Mouse (Mus musculus): Measurements from ENCODE around the gene Nav1. TPM values are rescaled to one million over a fixed set of nuclear protein-coding genes. Genes with fewer than 3 reads are reported as not detected.
A peak's percentile ranks its signal among the peaks of the same experiment; 100 is the strongest.

The Nav1 gene
- total and polyA plus RNA-seq, 2 experiments from 2014 or later, result 35.5 to 85.8 TPM

DNA sequence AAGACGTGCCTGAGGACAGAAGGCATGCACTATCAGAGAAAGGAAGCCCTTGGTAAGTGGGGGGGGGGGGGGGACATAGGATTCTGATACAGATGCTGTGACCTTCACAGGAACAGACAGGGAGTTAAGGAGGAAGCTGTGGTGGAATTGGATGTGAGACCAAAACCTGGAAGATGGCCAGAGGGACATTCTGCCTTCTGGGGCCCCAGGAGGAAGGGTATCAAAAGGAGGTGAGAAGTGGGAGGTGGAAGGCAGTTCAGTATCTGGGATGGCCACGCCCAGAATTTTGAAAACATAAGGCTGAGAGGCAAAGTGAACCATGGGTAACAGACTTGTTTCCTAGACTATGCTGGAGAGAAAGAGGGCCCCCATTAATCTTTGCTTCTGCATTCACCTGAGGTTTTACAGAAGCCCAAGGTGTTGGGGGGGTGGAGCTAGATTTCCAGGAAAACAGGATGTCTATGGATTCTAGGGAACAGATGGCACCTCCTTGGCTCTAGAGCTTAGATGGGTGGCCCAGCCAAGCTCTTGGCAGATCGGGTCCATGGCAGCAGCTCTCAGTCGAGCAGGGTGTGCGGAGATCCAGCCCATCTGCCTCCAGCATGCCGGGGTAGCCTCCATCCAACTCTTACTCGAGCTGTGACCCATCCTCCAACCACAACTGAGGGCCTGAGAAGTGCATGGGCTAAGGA, 2.6 kb downstream of the Nav1 start:
- Histone ChIP-seq H3K36me3 (ENCODE audit: insufficient read depth) (no peaks in the 10 kb centered on the region), H3K27ac (ENCODE audit: low read depth, low read length) (no peak overlapping the region), H3K4me3 (ENCODE audit: low read depth, low read length) (no peak overlapping the region), H3K4me2 (ENCODE audit: low read depth) (no peak overlapping the region), H3K4me1 (ENCODE audit: insufficient read depth) (peaks cover 41% of the 10 kb centered on the region), H3K9me3 (ENCODE audit: low read length) (no peaks in the 10 kb centered on the region), H3K9ac (no peak overlapping the region), H3K27me3 (ENCODE audit: insufficient read depth, low read length) (no peaks in the 10 kb centered on the region)
- WGBS, result 68% methylated on average over 7 of the region's 7 CpGs
- ATAC-seq, result peak; percentile 79
- no peak for TF ChIP-seq CTCF (IDR thresholded peaks at IDR 0.05; ENCODE audit: low read depth)
- DNase-seq, result peak; percentile 80

DNA sequence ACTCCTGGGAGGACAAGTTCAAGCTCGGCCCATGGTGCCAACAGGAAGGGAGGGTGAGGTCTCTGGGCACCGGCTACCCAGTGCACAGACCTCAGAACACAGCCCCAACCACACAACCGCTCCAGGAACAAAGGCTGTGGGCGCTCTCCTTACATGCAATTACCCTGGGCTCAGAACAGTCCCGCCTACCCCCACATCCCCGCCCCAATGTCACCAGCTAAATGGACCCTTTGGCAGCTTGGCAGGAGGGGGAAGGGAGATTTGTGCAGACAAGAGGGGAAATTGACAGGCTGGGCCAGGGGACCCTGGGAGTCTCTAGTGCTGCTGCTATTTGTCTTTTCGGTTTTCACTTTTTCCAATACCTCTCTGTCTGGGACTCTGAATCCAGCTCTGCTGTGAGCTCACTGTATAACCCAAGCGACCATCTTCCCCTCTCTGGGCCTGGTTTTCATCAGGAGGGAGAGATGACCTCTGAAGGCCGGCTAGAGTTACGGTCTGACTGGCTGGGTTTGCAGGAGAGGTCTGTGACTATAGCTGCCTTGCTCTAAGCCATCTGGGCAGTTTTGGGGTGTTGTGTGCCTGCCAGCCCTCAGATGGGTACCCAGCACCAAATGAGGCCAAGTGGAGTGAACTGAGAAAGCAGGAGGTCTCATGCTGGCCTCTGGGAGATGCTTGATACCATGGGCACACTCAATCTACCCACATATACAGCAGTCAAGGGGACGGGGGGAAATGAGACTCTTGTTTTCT, 3.8 kb downstream of the Nav1 start:
- H3K9ac ChIP-seq, result no peak overlapping the region
- peak overlapping the region; percentile 14; the same call in 1 of the 2 replicates for H3K4me2 ChIP-seq (ENCODE audit: low read depth)
- 23% methylated on average over 11 of the region's 11 CpGs for WGBS
- no peaks in the 10 kb centered on the region for H3K36me3 ChIP-seq (ENCODE audit: insufficient read depth)
- no peak for TF ChIP-seq CTCF (IDR thresholded peaks at IDR 0.05; ENCODE audit: low read depth)
- ATAC-seq, result peak; percentile 83
- no peaks in the 10 kb centered on the region for H3K9me3 ChIP-seq (ENCODE audit: low read length)
- H3K27me3 ChIP-seq (ENCODE audit: insufficient read depth, low read length), result no peaks in the 10 kb centered on the region
- peak; percentile 68 for DNase-seq
- peaks cover 47% of the 10 kb centered on the region for H3K4me1 ChIP-seq (ENCODE audit: insufficient read depth)
- H3K4me3 ChIP-seq (ENCODE audit: low read depth, low read length), result no peak overlapping the region
- peak overlapping the region; percentile 60 for H3K27ac ChIP-seq (ENCODE audit: low read depth, low read length)

DNA sequence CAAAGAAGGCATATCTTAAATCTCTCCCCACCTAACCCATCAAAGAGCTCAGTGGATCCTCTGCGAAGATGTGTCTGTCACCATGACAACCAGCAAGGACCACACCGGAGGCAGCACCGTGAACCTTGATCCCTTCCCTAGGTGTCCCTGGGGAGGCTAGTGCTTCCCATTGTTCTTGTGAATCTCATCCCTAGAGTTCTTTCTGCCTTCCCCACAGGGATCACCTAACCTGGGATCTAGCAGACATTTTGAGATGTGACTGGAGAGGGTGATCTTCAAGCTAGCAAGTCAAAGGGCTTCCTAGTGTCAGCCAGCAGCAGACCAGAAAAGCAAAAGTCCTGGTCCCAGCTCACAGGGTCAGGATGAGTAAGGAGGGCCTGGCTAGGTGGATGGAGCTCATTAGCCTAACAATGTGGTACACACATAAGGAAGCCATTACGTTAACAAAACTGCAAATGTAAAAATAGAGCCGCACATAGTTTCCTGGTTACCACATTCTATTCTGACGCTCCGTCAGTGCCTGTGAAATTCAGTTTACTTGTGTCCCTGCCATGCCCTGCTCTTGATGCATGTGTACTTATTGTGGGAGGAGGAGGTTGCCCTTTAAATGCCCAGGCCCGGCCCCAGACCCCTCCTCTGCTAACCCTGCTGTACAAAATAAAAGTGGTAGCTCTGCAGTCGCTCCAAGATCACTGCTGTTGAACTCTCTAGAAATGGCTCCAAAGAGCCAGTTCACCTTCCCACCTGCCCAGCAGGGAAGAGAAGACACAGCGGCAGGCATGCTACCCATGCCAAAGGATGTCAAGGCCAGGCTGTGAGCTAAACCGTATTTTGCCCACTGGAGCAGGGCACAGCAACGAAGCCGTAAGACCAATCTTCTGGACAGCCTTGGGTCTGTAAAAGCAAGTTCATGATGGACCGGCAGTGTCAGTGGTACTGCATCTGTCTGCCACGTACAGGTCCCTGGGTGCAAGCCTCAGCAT, 6.8 kb downstream of the Nav1 start:
- Histone ChIP-seq H3K27me3 (ENCODE audit: insufficient read depth, low read length) (no peaks in the 10 kb centered on the region), H3K36me3 (ENCODE audit: insufficient read depth) (no peaks in the 10 kb centered on the region), H3K9me3 (ENCODE audit: low read length) (no peaks in the 10 kb centered on the region), H3K4me2 (ENCODE audit: low read depth) (no peak overlapping the region), H3K4me1 (ENCODE audit: insufficient read depth) (peaks cover 45% of the 10 kb centered on the region), H3K4me3 (ENCODE audit: low read depth, low read length) (no peak overlapping the region), H3K9ac (no peak overlapping the region), H3K27ac (ENCODE audit: low read depth, low read length) (peak overlapping the region; percentile 57)
- DNase-seq (peak; percentile 57), ATAC-seq (no peak)
- 40% methylated on average over 15 of the region's 15 CpGs for WGBS
- no peak for TF ChIP-seq CTCF (IDR thresholded peaks at IDR 0.05; ENCODE audit: low read depth)

DNA sequence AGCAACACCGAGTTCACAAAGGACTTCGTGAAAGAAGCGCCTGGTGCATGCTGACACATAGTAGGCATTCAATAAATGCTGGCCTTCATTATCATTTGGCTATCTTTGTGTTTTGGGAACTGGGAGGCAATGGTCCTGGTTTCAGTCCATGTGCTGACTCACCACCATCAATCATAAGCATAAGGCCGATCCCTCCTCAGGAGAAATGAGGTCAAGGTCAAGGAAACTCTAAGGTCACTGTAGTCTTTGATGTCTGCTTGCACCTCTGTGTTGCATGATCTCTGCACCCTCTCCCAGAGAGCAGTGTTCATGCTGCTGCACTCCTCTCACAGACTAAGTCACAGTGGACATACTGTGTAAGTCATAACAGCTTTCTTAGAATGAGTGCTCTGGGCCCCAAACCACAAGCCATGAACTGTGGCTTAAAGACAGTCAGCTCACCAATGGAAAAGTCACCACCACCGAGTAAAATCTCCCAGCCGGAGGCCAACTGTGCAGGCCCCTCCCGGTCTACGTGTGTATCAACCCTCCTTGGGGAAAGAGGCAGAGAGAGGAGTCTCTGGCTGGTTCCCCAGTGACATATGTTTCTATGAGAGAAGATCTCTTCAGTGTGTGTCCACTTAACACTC, 8.7 kb downstream of the Nav1 start:
- Histone ChIP-seq H3K9me3 (ENCODE audit: low read length) (no peaks in the 10 kb centered on the region), H3K4me2 (ENCODE audit: low read depth) (no peak overlapping the region), H3K4me3 (ENCODE audit: low read depth, low read length) (no peak overlapping the region), H3K4me1 (ENCODE audit: insufficient read depth) (peaks cover 28% of the 10 kb centered on the region), H3K9ac (no peak overlapping the region), H3K36me3 (ENCODE audit: insufficient read depth) (no peaks in the 10 kb centered on the region), H3K27me3 (ENCODE audit: insufficient read depth, low read length) (no peaks in the 10 kb centered on the region), H3K27ac (ENCODE audit: low read depth, low read length) (no peak overlapping the region)
- TF ChIP-seq CTCF (IDR thresholded peaks at IDR 0.05; ENCODE audit: low read depth), result no peak
- DNase-seq (no peak), ATAC-seq (no peak)
- 83% methylated on average over 8 of the region's 8 CpGs for WGBS

DNA sequence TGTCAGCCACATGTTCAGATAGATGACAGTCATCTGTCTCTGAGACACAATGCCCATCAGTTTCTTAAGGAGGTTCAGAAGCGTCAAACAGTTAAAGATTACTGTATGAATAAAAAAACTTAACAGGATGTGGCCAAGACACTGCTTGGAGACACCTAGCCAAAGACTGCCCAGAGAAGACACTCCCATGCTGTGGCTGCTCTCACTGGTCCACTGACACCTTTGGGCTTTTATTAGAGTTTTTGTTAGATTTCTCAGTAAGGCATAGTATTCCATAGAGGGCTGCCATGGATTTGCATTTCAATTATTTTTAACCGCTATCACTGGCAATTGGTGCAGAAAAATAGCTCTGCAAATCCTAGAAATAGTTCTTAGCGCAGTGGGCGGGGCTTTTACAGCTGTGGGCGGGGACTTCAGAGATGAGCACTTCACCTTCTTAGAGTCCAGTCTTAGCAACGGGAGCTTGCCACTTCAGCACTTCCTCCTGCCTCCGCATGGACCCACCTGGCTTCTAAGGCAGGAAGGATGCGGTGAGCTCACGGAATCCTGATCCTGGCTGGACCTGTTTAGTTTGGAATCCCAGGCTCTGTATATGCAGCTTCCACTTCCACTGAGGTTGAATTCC, 12.7 kb downstream of the Nav1 start:
- DNase-seq, result no peak
- no peak overlapping the region for H3K4me2 ChIP-seq (ENCODE audit: low read depth)
- no peak for ATAC-seq
- H3K9ac ChIP-seq, result no peak overlapping the region
- H3K9me3 ChIP-seq (ENCODE audit: low read length), result no peaks in the 10 kb centered on the region
- H3K4me1 ChIP-seq (ENCODE audit: insufficient read depth), result peaks cover 5% of the 10 kb centered on the region
- WGBS, result 42% methylated on average over 9 of the region's 9 CpGs
- H3K4me3 ChIP-seq (ENCODE audit: low read depth, low read length), result no peak overlapping the region
- H3K27ac ChIP-seq (ENCODE audit: low read depth, low read length), result no peak overlapping the region
- TF ChIP-seq CTCF (IDR thresholded peaks at IDR 0.05; ENCODE audit: low read depth), result no peak
- H3K36me3 ChIP-seq (ENCODE audit: insufficient read depth), result no peaks in the 10 kb centered on the region
- H3K27me3 ChIP-seq (ENCODE audit: insufficient read depth, low read length), result no peaks in the 10 kb centered on the region

Data from forebrain, postnatal 0 days (tissue).